Mouse (Mus musculus) olfactory bulb, adult 2 months (tissue): Measurements from ENCODE around the gene Pip4k2c. TPM values are rescaled to one million over a fixed set of nuclear protein-coding genes. Genes with fewer than 3 reads are reported as not detected.

Source experiments
- H3K27ac ChIP-seq: fragments of 200-500 bp; 2 replicates; pipeline ENCODE4 v1.5.1; 2012; ENCODE audit warnings: low read depth, low read length; ENCODE audit not compliant: insufficient read depth
- H3K4me1 ChIP-seq: fragments of 200-500 bp; 2 replicates; pipeline ENCODE4 v1.6.1; 2012; ENCODE audit warnings: low read length; ENCODE audit not compliant: control insufficient read depth, insufficient read depth
- H3K4me3 ChIP-seq: fragments of 200-500 bp; 2 replicates; pipeline ENCODE4 v1.5.1; 2012; ENCODE audit warnings: mild to moderate bottlenecking, low read depth, low read length, moderate library complexity; ENCODE audit not compliant: insufficient read depth
- CTCF ChIP-seq: fragments of 200-500 bp; IDR thresholded peaks from 2 replicates; pipeline ENCODE4 v1.5.1; 2012; ENCODE audit warnings: low read depth, mild to moderate bottlenecking, low read length, moderate library complexity; ENCODE audit not compliant: insufficient read depth
- POLR2A ChIP-seq: fragments of 200-500 bp; IDR thresholded peaks from 2 replicates; pipeline ENCODE4 v1.6.1; 2012; ENCODE audit warnings: mild to moderate bottlenecking, low read depth, low read length, moderate library complexity; ENCODE audit not compliant: insufficient read depth
- WGBS: fragments of 180-500 bp; shearing (Covaris S2); methylation state at CpG from one replicate; pipeline ENCODE4 v1.1.7; 2018; 5-methylcytosine and 5-hydroxymethylcytosine counted together
- polyA plus RNA-seq: library from polyadenylated mRNA; stranded (reverse); fragments of >200 nt; gene quantifications from 2 replicates; pipeline ENCODE4 v1.2.4, GENCODE M21; 2012; ENCODE audit warnings: low replicate concordance; ENCODE audit not compliant: missing spikeins, insufficient read depth, insufficient read length

The Pip4k2c gene
- polyA plus RNA-seq, 1 experiment: 102 TPM

- Histone ChIP-seq H3K4me3 (no peak overlapping the region), H3K4me1 (peaks cover 4% of the 10 kb centered on the region; the same call in 1 of the 2 replicates), H3K27ac (no peak overlapping the region)
- 78% methylated on average over 6 of the region's 6 CpGs for WGBS
- TF ChIP-seq CTCF (no peak), POLR2A (no peak)
Observed at GRCm38 (mm10) chr10:127147135-127147534, 64.2 kb downstream of the Pip4k2c start.

Other genes with a start within 250 kb of the Pip4k2c start
- gene Ctdsp2, start 232.9 kb downstream of the Pip4k2c start, polyA plus RNA-seq: not detected in 2 replicates
- not detected in 2 replicates for gene Avil, start 210.9 kb downstream of the Pip4k2c start, polyA plus RNA-seq
- gene Tsfm, start 180.7 kb downstream of the Pip4k2c start, polyA plus RNA-seq: not detected in 2 replicates
- not detected in 2 replicates for gene Mettl1, start 170.2 kb downstream of the Pip4k2c start, polyA plus RNA-seq
- gene Eef1akmt3, start 170.1 kb downstream of the Pip4k2c start, polyA plus RNA-seq: not detected in 2 replicates
- gene Cyp27b1, start 163.3 kb downstream of the Pip4k2c start, polyA plus RNA-seq: not detected in 2 replicates
- gene March9, start 151.4 kb downstream of the Pip4k2c start, polyA plus RNA-seq: not detected in 2 replicates
- not detected in 2 replicates for gene Cdk4, start 148.1 kb downstream of the Pip4k2c start, polyA plus RNA-seq
- gene Tspan31, start 141.3 kb downstream of the Pip4k2c start, polyA plus RNA-seq: not detected in 2 replicates
- gene Agap2, start 136.3 kb downstream of the Pip4k2c start, polyA plus RNA-seq: 219 TPM in 1 of 2 replicates, not detected in the other
- gene Os9, start 90.5 kb downstream of the Pip4k2c start, polyA plus RNA-seq: 124 TPM in 1 of 2 replicates, not detected in the other
- not detected in 2 replicates for gene B4galnt1, start 46.4 kb downstream of the Pip4k2c start, polyA plus RNA-seq
- gene Slc26a10, start 30.9 kb downstream of the Pip4k2c start, polyA plus RNA-seq: not detected in 2 replicates
- gene Arhgef25, start 21.5 kb downstream of the Pip4k2c start, polyA plus RNA-seq: not detected in 2 replicates
- 159 TPM in 1 of 2 replicates, not detected in the other for gene Dtx3, start 15.9 kb downstream of the Pip4k2c start, polyA plus RNA-seq
- gene Kif5a, start 51.8 kb upstream of the Pip4k2c start, polyA plus RNA-seq: 72.6 and 160 TPM in 2 replicates
- not detected in 2 replicates for gene Dctn2, start 54.8 kb upstream of the Pip4k2c start, polyA plus RNA-seq
- gene Mbd6, start 77.4 kb upstream of the Pip4k2c start, polyA plus RNA-seq: not detected in 2 replicates
- not detected in 2 replicates for gene Mars, start 100.2 kb upstream of the Pip4k2c start, polyA plus RNA-seq
- gene Arhgap9, start 110.4 kb upstream of the Pip4k2c start, polyA plus RNA-seq: 260 TPM in 1 of 2 replicates, not detected in the other
- gene Gli1, start 130.4 kb upstream of the Pip4k2c start, polyA plus RNA-seq: not detected in 2 replicates
- not detected in 2 replicates for gene Inhbe, start 142.8 kb upstream of the Pip4k2c start, polyA plus RNA-seq
- gene Inhbc, start 158.8 kb upstream of the Pip4k2c start, polyA plus RNA-seq: not detected in 2 replicates
- gene R3hdm2, start 168.7 kb upstream of the Pip4k2c start, polyA plus RNA-seq: 475 and 884 TPM in 2 replicates